Mouse (Mus musculus): ENCODE measurements at regions not wholly inside any gene's neighbourhood (a gene's known extent, or its start where the extent isn't known, plus 50 kb on each side); places are given as distances from the start of the nearest gene placed in this dataset.
A peak's percentile ranks its signal among the peaks of the same experiment; 100 is the strongest.

GRCm38 (mm10) chr5:73833721-73834120, 182.5 kb downstream of the Spata18 start:
- no peaks in the 10 kb centered on the region for H3K36me3 ChIP-seq (ENCODE audit: control insufficient read depth, insufficient read depth)
- 79% methylated on average over 1 of the region's 1 CpGs for WGBS
- no peak for TF ChIP-seq CTCF (IDR thresholded peaks at IDR 0.05; ENCODE audit: low read depth)
- ATAC-seq = no peak
- no peaks in the 10 kb centered on the region for H3K27me3 ChIP-seq (replicated peaks; ENCODE audit: control insufficient read depth, insufficient read depth, low read length)
- no peaks in the 10 kb centered on the region; the same call in 1 of the 2 replicates for H3K4me1 ChIP-seq (replicated peaks; ENCODE audit: control insufficient read depth, insufficient read depth, low read length)
- no peak overlapping the region for H3K27ac ChIP-seq (ENCODE audit: low read depth, low read length)
- H3K4me2 ChIP-seq (replicated peaks; ENCODE audit: low read depth) = no peak overlapping the region
- H3K9ac ChIP-seq (ENCODE audit: low read depth, low read length) = no peak overlapping the region
- H3K9me3 ChIP-seq (ENCODE audit: control insufficient read depth) = no peaks in the 10 kb centered on the region
- no peak overlapping the region for H3K4me3 ChIP-seq (ENCODE audit: low read depth, low read length)

- no peak for ATAC-seq
These were observed 192.6 kb downstream of the Spata18 start for GRCm38 (mm10) chr5:73843776-73844175.

GRCm38 (mm10) chr5:73846096-73846782, 195.1 kb downstream of the Spata18 start:
- no peaks in the 10 kb centered on the region for H3K36me3 ChIP-seq (ENCODE audit: control insufficient read depth, insufficient read depth)
- no peak for ATAC-seq
- 46% methylated on average over 12 of the region's 12 CpGs for WGBS
- no peak overlapping the region for H3K9ac ChIP-seq (ENCODE audit: low read depth, low read length)
- no peak overlapping the region for H3K4me2 ChIP-seq (replicated peaks; ENCODE audit: low read depth)
- no peaks in the 10 kb centered on the region for H3K9me3 ChIP-seq (ENCODE audit: control insufficient read depth)
- H3K27ac ChIP-seq (ENCODE audit: low read depth, low read length) = no peak overlapping the region
- no peak for TF ChIP-seq CTCF (IDR thresholded peaks at IDR 0.05; ENCODE audit: low read depth)
- no peaks in the 10 kb centered on the region for H3K27me3 ChIP-seq (replicated peaks; ENCODE audit: control insufficient read depth, insufficient read depth, low read length)
- H3K4me3 ChIP-seq (ENCODE audit: low read depth, low read length) = no peak overlapping the region
- no peaks in the 10 kb centered on the region for H3K4me1 ChIP-seq (replicated peaks; ENCODE audit: control insufficient read depth, insufficient read depth, low read length)

More at GRCm38 (mm10) chr5:73843776-73844175, 192.6 kb downstream of the Spata18 start:
- no peaks in the 10 kb centered on the region for H3K36me3 ChIP-seq (ENCODE audit: control insufficient read depth, insufficient read depth)
- H3K4me2 ChIP-seq (replicated peaks; ENCODE audit: low read depth) = no peak overlapping the region
- H3K4me3 ChIP-seq (ENCODE audit: low read depth, low read length) = no peak overlapping the region
- no peaks in the 10 kb centered on the region for H3K9me3 ChIP-seq (ENCODE audit: control insufficient read depth)
- no peaks in the 10 kb centered on the region for H3K4me1 ChIP-seq (replicated peaks; ENCODE audit: control insufficient read depth, insufficient read depth, low read length)
- no peak overlapping the region for H3K27ac ChIP-seq (ENCODE audit: low read depth, low read length)
- TF ChIP-seq CTCF (IDR thresholded peaks at IDR 0.05; ENCODE audit: low read depth) = no peak
- H3K9ac ChIP-seq (ENCODE audit: low read depth, low read length) = no peak overlapping the region
- 85% methylated on average over 3 of the region's 3 CpGs for WGBS
- H3K27me3 ChIP-seq (replicated peaks; ENCODE audit: control insufficient read depth, insufficient read depth, low read length) = no peaks in the 10 kb centered on the region

- WGBS = 34% methylated on average over 6 of the region's 6 CpGs
- Histone ChIP-seq H3K27ac (ENCODE audit: low read depth, low read length) (no peak overlapping the region), H3K9me3 (ENCODE audit: control insufficient read depth) (no peaks in the 10 kb centered on the region)
These were observed 195.6 kb downstream of the Spata18 start for GRCm38 (mm10) chr5:73846783-73847151.

GRCm38 (mm10) chr5:73851501-73851900, 200.3 kb downstream of the Spata18 start:
- no peak for TF ChIP-seq CTCF (IDR thresholded peaks at IDR 0.05; ENCODE audit: low read depth)
- 42% methylated on average over 2 of the region's 2 CpGs for WGBS
- Histone ChIP-seq H3K27ac (ENCODE audit: low read depth, low read length) (no peak overlapping the region), H3K27me3 (replicated peaks; ENCODE audit: control insufficient read depth, insufficient read depth, low read length) (no peaks in the 10 kb centered on the region), H3K9ac (ENCODE audit: low read depth, low read length) (no peak overlapping the region), H3K9me3 (ENCODE audit: control insufficient read depth) (no peaks in the 10 kb centered on the region), H3K4me3 (ENCODE audit: low read depth, low read length) (no peak overlapping the region), H3K36me3 (ENCODE audit: control insufficient read depth, insufficient read depth) (no peaks in the 10 kb centered on the region), H3K4me2 (replicated peaks; ENCODE audit: low read depth) (no peak overlapping the region), H3K4me1 (replicated peaks; ENCODE audit: control insufficient read depth, insufficient read depth, low read length) (no peaks in the 10 kb centered on the region)
- no peak for ATAC-seq

More at GRCm38 (mm10) chr5:73846783-73847151, 195.6 kb downstream of the Spata18 start:
- Histone ChIP-seq H3K36me3 (ENCODE audit: control insufficient read depth, insufficient read depth) (no peaks in the 10 kb centered on the region), H3K4me1 (replicated peaks; ENCODE audit: control insufficient read depth, insufficient read depth, low read length) (no peaks in the 10 kb centered on the region), H3K27me3 (replicated peaks; ENCODE audit: control insufficient read depth, insufficient read depth, low read length) (no peaks in the 10 kb centered on the region), H3K4me3 (ENCODE audit: low read depth, low read length) (no peak overlapping the region), H3K4me2 (replicated peaks; ENCODE audit: low read depth) (no peak overlapping the region), H3K9ac (ENCODE audit: low read depth, low read length) (no peak overlapping the region)
- no peak for TF ChIP-seq CTCF (IDR thresholded peaks at IDR 0.05; ENCODE audit: low read depth)
- no peak for ATAC-seq

- WGBS = 35% methylated on average over 22 of the region's 22 CpGs
- no peak for ATAC-seq
- TF ChIP-seq CTCF (IDR thresholded peaks at IDR 0.05; ENCODE audit: low read depth) = peak; percentile 91
- Histone ChIP-seq H3K4me1 (replicated peaks; ENCODE audit: control insufficient read depth, insufficient read depth, low read length) (no peaks in the 10 kb centered on the region), H3K9me3 (ENCODE audit: control insufficient read depth) (no peaks in the 10 kb centered on the region), H3K27ac (ENCODE audit: low read depth, low read length) (no peak overlapping the region), H3K4me3 (ENCODE audit: low read depth, low read length) (no peak overlapping the region), H3K4me2 (replicated peaks; ENCODE audit: low read depth) (peak overlapping the region; percentile 35), H3K27me3 (replicated peaks; ENCODE audit: control insufficient read depth, insufficient read depth, low read length) (no peaks in the 10 kb centered on the region), H3K36me3 (ENCODE audit: control insufficient read depth, insufficient read depth) (no peaks in the 10 kb centered on the region), H3K9ac (ENCODE audit: low read depth, low read length) (no peak overlapping the region)
These were observed 203.0 kb downstream of the Spata18 start for GRCm38 (mm10) chr5:73854025-73854773.

All from intestine, postnatal 0 days (tissue).